Mouse (Mus musculus): ENCODE data around the gene Ccdc88a. TPM values are rescaled to one million over a fixed set of nuclear protein-coding genes. Genes with fewer than 3 reads are reported as not detected.

Ccdc88a gene
- polyA plus RNA-seq, 1 experiment from 2014 or later, result 19.4 TPM

DNA sequence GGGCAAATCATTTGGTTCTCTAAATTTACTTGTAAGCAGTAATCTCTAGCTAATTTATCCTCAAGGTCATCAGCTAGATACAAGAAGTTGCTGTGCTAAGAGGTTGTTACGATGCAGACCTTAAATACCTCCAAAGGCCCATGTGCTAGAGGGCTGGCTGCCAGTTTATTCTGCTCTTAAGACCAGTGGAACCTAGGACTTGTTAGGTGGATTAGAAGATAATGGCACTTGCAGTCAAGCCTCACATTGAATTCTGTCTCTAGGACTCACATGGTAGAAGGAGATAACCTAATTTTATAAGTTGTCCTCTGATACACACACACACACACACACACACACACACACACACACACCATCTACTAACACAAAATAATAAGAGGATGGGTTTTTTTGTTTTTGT is 5.3 kb upstream of the Ccdc88a start:
- no peaks in the 10 kb centered on the region for H3K9me3 ChIP-seq (ENCODE audit: control insufficient read depth, low read length)
- 39% methylated on average over 1 of the region's 1 CpGs for WGBS
- no peak for ATAC-seq (ENCODE audit: insufficient number of reproducible peaks, insufficient read depth, low FRiP score, low read depth)
- no peaks in the 10 kb centered on the region for H3K27me3 ChIP-seq (ENCODE audit: control insufficient read depth, insufficient read depth, low read length)
- H3K4me3 ChIP-seq (ENCODE audit: control insufficient read depth in 1 of 2, insufficient read depth in 1 of 2, low read depth in 1 of 2, low read length in 2 of 2), result no peak overlapping the region
- H3K4me1 ChIP-seq (ENCODE audit: control insufficient read depth in 2 of 2, insufficient read depth in 2 of 2, low read length in 2 of 2), result no peaks in the 10 kb centered on the region
- H3K36me3 ChIP-seq (ENCODE audit: control insufficient read depth, insufficient read depth, low read length), result no peaks in the 10 kb centered on the region
- H3K4me2 ChIP-seq (ENCODE audit: low read length), result no peak overlapping the region
- H3K9ac ChIP-seq (ENCODE audit: low read length), result no peak overlapping the region
- no peak overlapping the region for H3K27ac ChIP-seq (replicated peaks in 1 of 2; ENCODE audit: control insufficient read depth in 1 of 2, insufficient read depth in 1 of 2, low read depth in 2 of 2, low read length in 2 of 2)

- Histone ChIP-seq H3K4me1 (ENCODE audit: control insufficient read depth in 2 of 2, insufficient read depth in 2 of 2, low read length in 2 of 2) (peaks cover 4 to 10% of the 10 kb centered on the region in 2 experiments), H3K36me3 (ENCODE audit: control insufficient read depth, insufficient read depth, low read length) (no peaks in the 10 kb centered on the region), H3K4me2 (ENCODE audit: low read length) (peak overlapping the region; percentile 65), H3K9me3 (ENCODE audit: control insufficient read depth, low read length) (no peaks in the 10 kb centered on the region), H3K27me3 (ENCODE audit: control insufficient read depth, insufficient read depth, low read length) (no peaks in the 10 kb centered on the region), H3K27ac (replicated peaks in 1 of 2; ENCODE audit: control insufficient read depth in 1 of 2, insufficient read depth in 1 of 2, low read depth in 2 of 2, low read length in 2 of 2) (peak overlapping the region; percentile 73 to 95; a peak in 2 of 4 replicates), H3K9ac (ENCODE audit: low read length) (peak overlapping the region; percentile 96), H3K4me3 (ENCODE audit: control insufficient read depth in 1 of 2, insufficient read depth in 1 of 2, low read depth in 1 of 2, low read length in 2 of 2) (peak overlapping the region; percentile 88 to 97)
- 5% methylated on average over 10 of the region's 11 CpGs for WGBS
- ATAC-seq (ENCODE audit: insufficient number of reproducible peaks, insufficient read depth, low FRiP score, low read depth), result no peak
Observed at GRCm38 (mm10) chr11:29373050-29373395, 435 bp upstream of the Ccdc88a start.

GRCm38 (mm10) chr11:29374274-29374656 is 807 bp downstream of the Ccdc88a start:
- Histone ChIP-seq H3K9ac (ENCODE audit: low read length) (peak overlapping the region; percentile 96), H3K4me3 (ENCODE audit: control insufficient read depth in 1 of 2, insufficient read depth in 1 of 2, low read depth in 1 of 2, low read length in 2 of 2) (peak overlapping the region; percentile 88 to 97), H3K27ac (replicated peaks in 1 of 2; ENCODE audit: control insufficient read depth in 1 of 2, insufficient read depth in 1 of 2, low read depth in 2 of 2, low read length in 2 of 2) (peak overlapping the region in 1 of 2 experiments; percentile 95; a peak in 3 of 4 replicates), H3K4me1 (ENCODE audit: control insufficient read depth in 2 of 2, insufficient read depth in 2 of 2, low read length in 2 of 2) (peaks cover 4 to 10% of the 10 kb centered on the region in 2 experiments), H3K9me3 (ENCODE audit: control insufficient read depth, low read length) (no peaks in the 10 kb centered on the region), H3K27me3 (ENCODE audit: control insufficient read depth, insufficient read depth, low read length) (no peaks in the 10 kb centered on the region), H3K36me3 (ENCODE audit: control insufficient read depth, insufficient read depth, low read length) (no peaks in the 10 kb centered on the region), H3K4me2 (ENCODE audit: low read length) (peak overlapping the region; percentile 65)
- WGBS, result 0% methylated on average over 8 of the region's 8 CpGs
- no peak for ATAC-seq (ENCODE audit: insufficient number of reproducible peaks, insufficient read depth, low FRiP score, low read depth)

- no peaks in the 10 kb centered on the region for H3K27me3 ChIP-seq (ENCODE audit: control insufficient read depth, insufficient read depth, low read length)
- H3K9me3 ChIP-seq (ENCODE audit: control insufficient read depth, low read length), result no peaks in the 10 kb centered on the region
- no peaks in the 10 kb centered on the region for H3K36me3 ChIP-seq (ENCODE audit: control insufficient read depth, insufficient read depth, low read length)
- peaks cover 4 to 10% of the 10 kb centered on the region in 2 experiments for H3K4me1 ChIP-seq (ENCODE audit: control insufficient read depth in 2 of 2, insufficient read depth in 2 of 2, low read length in 2 of 2)
- H3K4me2 ChIP-seq (ENCODE audit: low read length), result no peak overlapping the region
- no peak overlapping the region for H3K27ac ChIP-seq (replicated peaks in 1 of 2; ENCODE audit: control insufficient read depth in 1 of 2, insufficient read depth in 1 of 2, low read depth in 2 of 2, low read length in 2 of 2)
- H3K4me3 ChIP-seq (ENCODE audit: control insufficient read depth in 1 of 2, insufficient read depth in 1 of 2, low read depth in 1 of 2, low read length in 2 of 2), result no peak overlapping the region
- no peak overlapping the region for H3K9ac ChIP-seq (ENCODE audit: low read length)
- 84% methylated on average over 2 of the region's 2 CpGs for WGBS
- ATAC-seq (ENCODE audit: insufficient number of reproducible peaks, insufficient read depth, low FRiP score, low read depth), result no peak
Observed at GRCm38 (mm10) chr11:29376635-29377034, 3.2 kb downstream of the Ccdc88a start.

GRCm38 (mm10) chr11:29378751-29379150 is 5.3 kb downstream of the Ccdc88a start:
- ATAC-seq (ENCODE audit: insufficient number of reproducible peaks, insufficient read depth, low FRiP score, low read depth), result no peak
- Histone ChIP-seq H3K27ac (replicated peaks in 1 of 2; ENCODE audit: control insufficient read depth in 1 of 2, insufficient read depth in 1 of 2, low read depth in 2 of 2, low read length in 2 of 2) (no peak overlapping the region), H3K27me3 (ENCODE audit: control insufficient read depth, insufficient read depth, low read length) (no peaks in the 10 kb centered on the region), H3K9ac (ENCODE audit: low read length) (no peak overlapping the region), H3K4me2 (ENCODE audit: low read length) (no peak overlapping the region), H3K4me3 (ENCODE audit: control insufficient read depth in 1 of 2, insufficient read depth in 1 of 2, low read depth in 1 of 2, low read length in 2 of 2) (no peak overlapping the region), H3K9me3 (ENCODE audit: control insufficient read depth, low read length) (no peaks in the 10 kb centered on the region), H3K36me3 (ENCODE audit: control insufficient read depth, insufficient read depth, low read length) (no peaks in the 10 kb centered on the region), H3K4me1 (ENCODE audit: control insufficient read depth in 2 of 2, insufficient read depth in 2 of 2, low read length in 2 of 2) (peaks cover 4 to 15% of the 10 kb centered on the region in 2 experiments)
- WGBS, result 95% methylated on average over 1 of the region's 1 CpGs

GRCm38 (mm10) chr11:29383493-29383892 is 10.0 kb downstream of the Ccdc88a start:
- ATAC-seq (ENCODE audit: insufficient number of reproducible peaks, insufficient read depth, low FRiP score, low read depth), result no peak
- Histone ChIP-seq H3K27ac (replicated peaks in 1 of 2; ENCODE audit: control insufficient read depth in 1 of 2, insufficient read depth in 1 of 2, low read depth in 2 of 2, low read length in 2 of 2) (no peak overlapping the region), H3K9me3 (ENCODE audit: control insufficient read depth, low read length) (no peaks in the 10 kb centered on the region), H3K9ac (ENCODE audit: low read length) (no peak overlapping the region), H3K36me3 (ENCODE audit: control insufficient read depth, insufficient read depth, low read length) (no peaks in the 10 kb centered on the region; the same call in 1 of the 2 replicates), H3K4me3 (ENCODE audit: control insufficient read depth in 1 of 2, insufficient read depth in 1 of 2, low read depth in 1 of 2, low read length in 2 of 2) (no peak overlapping the region), H3K4me2 (ENCODE audit: low read length) (no peak overlapping the region), H3K27me3 (ENCODE audit: control insufficient read depth, insufficient read depth, low read length) (no peaks in the 10 kb centered on the region), H3K4me1 (ENCODE audit: control insufficient read depth in 2 of 2, insufficient read depth in 2 of 2, low read length in 2 of 2) (0 out of 4 replicates have a peak, but pooled peaks cover 0 to 5% of the 10 kb centered on the region in 2 experiments)
- WGBS, result 63% methylated on average over 2 of the region's 2 CpGs

GRCm38 (mm10) chr11:29384001-29384400 is 10.5 kb downstream of the Ccdc88a start:
- ATAC-seq (ENCODE audit: insufficient number of reproducible peaks, insufficient read depth, low FRiP score, low read depth), result no peak
- no peak overlapping the region for H3K4me2 ChIP-seq (ENCODE audit: low read length)
- WGBS, result 70% methylated on average over 1 of the region's 1 CpGs
- H3K4me1 ChIP-seq (ENCODE audit: control insufficient read depth in 2 of 2, insufficient read depth in 2 of 2, low read length in 2 of 2), result 0 out of 4 replicates have a peak, but pooled peaks cover 0 to 5% of the 10 kb centered on the region in 2 experiments
- H3K27me3 ChIP-seq (ENCODE audit: control insufficient read depth, insufficient read depth, low read length), result no peaks in the 10 kb centered on the region
- no peak overlapping the region for H3K27ac ChIP-seq (replicated peaks in 1 of 2; ENCODE audit: control insufficient read depth in 1 of 2, insufficient read depth in 1 of 2, low read depth in 2 of 2, low read length in 2 of 2)
- no peaks in the 10 kb centered on the region; the same call in 1 of the 2 replicates for H3K36me3 ChIP-seq (ENCODE audit: control insufficient read depth, insufficient read depth, low read length)
- H3K9me3 ChIP-seq (ENCODE audit: control insufficient read depth, low read length), result no peaks in the 10 kb centered on the region
- no peak overlapping the region for H3K9ac ChIP-seq (ENCODE audit: low read length)
- H3K4me3 ChIP-seq (ENCODE audit: control insufficient read depth in 1 of 2, insufficient read depth in 1 of 2, low read depth in 1 of 2, low read length in 2 of 2), result no peak overlapping the region

- no peak overlapping the region for H3K4me3 ChIP-seq (ENCODE audit: control insufficient read depth in 1 of 2, insufficient read depth in 1 of 2, low read depth in 1 of 2, low read length in 2 of 2)
- no peak overlapping the region for H3K4me2 ChIP-seq (ENCODE audit: low read length)
- no peaks in the 10 kb centered on the region for H3K9me3 ChIP-seq (ENCODE audit: control insufficient read depth, low read length)
- 0 out of 4 replicates have a peak, but pooled peaks cover 0 to 5% of the 10 kb centered on the region in 2 experiments for H3K4me1 ChIP-seq (ENCODE audit: control insufficient read depth in 2 of 2, insufficient read depth in 2 of 2, low read length in 2 of 2)
- no peak overlapping the region for H3K9ac ChIP-seq (ENCODE audit: low read length)
- H3K36me3 ChIP-seq (ENCODE audit: control insufficient read depth, insufficient read depth, low read length), result no peaks in the 10 kb centered on the region; the same call in 1 of the 2 replicates
- no peak overlapping the region for H3K27ac ChIP-seq (replicated peaks in 1 of 2; ENCODE audit: control insufficient read depth in 1 of 2, insufficient read depth in 1 of 2, low read depth in 2 of 2, low read length in 2 of 2)
- no peaks in the 10 kb centered on the region for H3K27me3 ChIP-seq (ENCODE audit: control insufficient read depth, insufficient read depth, low read length)
- no peak for ATAC-seq (ENCODE audit: insufficient number of reproducible peaks, insufficient read depth, low FRiP score, low read depth)
- 79% methylated on average over 3 of the region's 3 CpGs for WGBS
Observed at GRCm38 (mm10) chr11:29384617-29385016, 11.2 kb downstream of the Ccdc88a start.
